Mouse (Mus musculus) layer of hippocampus, adult 2 months (tissue): Measurements from ENCODE around the gene Prkag2. TPM values are rescaled to one million over a fixed set of nuclear protein-coding genes. Genes with fewer than 3 reads are reported as not detected.
"Not testable (repeated sequence)": the region's sequence is repeated elsewhere in the genome, so short reads cannot be mapped to it uniquely, and the experiment has no call there.

Experiments used
- DNase-seq, 2 experiments: peaks; one replicate each; pipeline ENCODE4 v3.0.0; 2022; ENCODE audit warnings: low spot score in 2 of 2
- H3K27ac ChIP-seq: fragments of 200-600 bp; 2 replicates; pipeline ENCODE4 v1.8.1; 2022
- H3K4me3 ChIP-seq: fragments of 200-600 bp; 2 replicates; pipeline ENCODE4 v1.8.1; 2022; ENCODE audit warnings: mild to moderate bottlenecking
- CTCF ChIP-seq: fragments of 200-600 bp; conservative IDR thresholded peaks from 2 replicates; pipeline ENCODE4 v1.8.1; 2022; ENCODE audit warnings: antibody characterized with exemption, mild to moderate bottlenecking, moderate library complexity
- total RNA-seq, 2 experiments: library from RNA; stranded (reverse); gene quantifications; 2 replicates each; pipeline ENCODE4 v1.2.3; 2021

Gene Prkag2
- total RNA-seq, 2 experiments from 2014 or later: 177 to 193 TPM

DNA sequence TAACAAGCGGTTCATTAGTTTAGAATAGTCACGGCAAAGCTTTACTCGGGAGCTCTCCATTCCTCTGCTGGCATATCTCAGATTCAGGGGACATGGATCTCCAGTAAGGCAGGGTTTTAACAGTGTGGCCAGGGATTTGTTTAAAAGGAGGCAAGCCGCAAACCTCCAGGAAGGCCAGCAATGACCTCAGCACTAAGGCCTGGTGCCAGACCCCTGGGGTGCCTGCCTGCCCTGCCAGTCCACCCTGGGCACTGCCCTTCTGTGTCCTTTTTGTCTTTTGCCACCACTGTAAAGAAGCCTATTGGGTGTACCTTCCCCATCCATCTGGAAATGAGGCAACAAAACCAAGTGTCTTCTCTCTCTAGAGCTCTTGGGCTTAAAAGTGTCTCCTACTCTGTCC, 226.3 kb downstream of the Prkag2 start:
- Histone ChIP-seq H3K4me3 (no peak overlapping the region), H3K27ac (peak overlapping the region; percentile 54; the same call in 1 of the 2 replicates)
- DNase-seq: peak; percentile 32 to 44
- TF ChIP-seq CTCF: no peak

DNA sequence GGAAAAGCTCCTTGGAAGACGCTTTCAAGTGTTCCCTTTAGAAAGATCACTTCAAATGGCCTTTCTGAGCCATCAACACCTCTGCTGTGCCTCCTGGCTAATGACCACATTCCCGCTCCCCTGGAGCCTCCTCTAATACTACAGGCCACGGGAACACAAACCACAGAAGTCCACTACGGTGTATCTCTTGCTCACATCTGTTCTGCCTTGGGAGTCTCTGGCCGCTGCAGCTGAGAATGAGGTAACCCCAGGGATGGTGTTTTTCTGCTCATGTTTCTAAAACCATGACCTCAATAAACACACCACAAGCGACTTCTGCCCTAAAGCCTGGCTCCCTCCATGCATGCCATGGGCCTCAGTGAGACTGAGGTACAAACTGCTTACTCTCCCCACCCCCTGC, 227.2 kb downstream of the Prkag2 start:
- Histone ChIP-seq H3K27ac (no peak overlapping the region), H3K4me3 (no peak overlapping the region)
- DNase-seq: no peak
- no peak for TF ChIP-seq CTCF

DNA sequence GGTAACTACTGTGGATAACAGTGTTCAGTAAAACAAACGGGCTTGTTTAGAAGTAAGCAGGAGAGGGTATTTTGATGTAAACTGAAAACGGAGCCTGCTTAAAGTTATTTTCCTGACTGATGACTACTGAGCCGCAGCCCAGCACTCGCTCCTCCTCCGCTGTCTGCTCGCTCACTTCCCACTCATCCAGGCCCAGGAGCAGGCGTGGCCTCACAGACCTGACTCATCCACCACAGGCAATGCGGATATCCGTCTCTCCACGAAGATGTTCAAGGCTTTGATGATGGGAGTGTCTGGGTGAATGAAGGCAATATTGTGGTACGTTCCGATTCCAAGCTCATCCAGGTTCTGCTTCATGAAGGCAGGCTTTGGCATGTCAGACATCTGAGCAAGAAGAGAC, 229.2 kb downstream of the Prkag2 start:
- Histone ChIP-seq H3K4me3 (no peak overlapping the region), H3K27ac (peak overlapping the region; percentile 23; the same call in 1 of the 2 replicates)
- TF ChIP-seq CTCF: no peak
- DNase-seq: peak; percentile 59 to 72

DNA sequence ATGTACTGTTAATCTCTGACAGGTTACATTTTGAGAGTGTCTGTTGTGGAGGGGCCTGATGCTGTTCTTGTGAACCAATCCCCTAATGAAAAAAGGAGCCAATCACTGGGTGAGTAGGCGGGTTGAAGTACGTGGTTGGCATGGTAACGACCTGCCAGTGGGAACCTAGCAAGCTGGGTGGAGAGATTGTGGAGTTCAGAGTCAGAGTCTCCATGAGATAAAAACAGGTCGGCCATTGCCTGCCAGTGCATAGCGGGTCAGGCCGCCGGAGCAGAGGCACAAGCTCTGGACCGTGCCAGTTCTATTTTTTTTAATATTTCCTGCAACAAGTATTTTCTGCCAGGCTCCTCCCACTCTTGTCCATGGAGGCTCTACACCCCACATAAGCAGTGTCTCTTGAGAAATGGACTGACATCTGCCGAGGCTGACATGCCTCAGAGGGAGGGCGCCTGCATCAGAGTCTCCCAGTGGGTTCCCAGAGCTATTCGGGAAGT, 230.6 kb downstream of the Prkag2 start:
- H3K27ac ChIP-seq: peak overlapping the region; percentile 52
- TF ChIP-seq CTCF: no peak
- no peak overlapping the region for H3K4me3 ChIP-seq
- no peak for DNase-seq

DNA sequence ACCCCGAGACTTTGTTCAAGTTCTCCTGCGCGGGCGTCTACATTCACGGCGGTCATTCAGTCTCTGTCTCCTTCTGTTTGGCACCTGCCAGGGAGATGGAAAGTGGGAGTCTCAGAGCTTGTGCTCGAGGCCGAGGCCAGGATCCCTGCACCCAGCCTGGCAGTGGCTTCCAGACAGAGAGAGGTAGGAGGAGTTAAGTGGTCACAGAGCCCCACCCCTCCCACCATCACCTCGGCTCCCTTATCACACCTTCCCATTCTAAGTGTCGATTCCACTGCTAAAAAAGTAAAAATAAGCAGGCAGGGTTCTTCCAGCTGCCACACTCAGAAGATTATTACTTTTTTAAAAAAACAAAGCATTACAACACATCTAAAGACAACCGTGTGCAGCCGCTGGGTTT, 236.6 kb downstream of the Prkag2 start:
- no peak overlapping the region for H3K27ac ChIP-seq
- TF ChIP-seq CTCF: no peak
- no peak overlapping the region for H3K4me3 ChIP-seq
- no peak for DNase-seq

DNA sequence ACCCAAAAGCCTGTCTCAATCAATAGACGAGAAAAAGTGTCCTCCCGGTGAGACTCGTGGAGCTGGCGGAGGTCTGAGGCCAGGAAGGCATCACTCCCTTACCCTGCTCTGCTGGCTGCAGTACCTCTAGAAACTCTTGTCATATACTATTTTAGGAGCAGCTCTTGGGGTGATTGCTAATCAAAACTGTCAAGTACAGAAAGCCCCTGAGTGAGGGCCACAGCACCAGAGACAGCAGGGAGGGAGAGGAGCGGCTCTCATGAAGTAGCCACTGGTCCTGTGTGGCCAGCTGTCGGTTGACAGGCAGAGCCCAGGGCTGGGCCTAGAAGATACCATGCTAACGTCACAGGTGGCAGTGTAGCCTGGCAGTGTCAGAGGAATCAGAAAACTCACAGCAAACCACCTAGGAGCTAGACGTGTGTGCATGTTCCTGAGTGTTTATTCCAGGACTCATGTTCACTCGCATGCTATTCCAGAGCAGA, 239.0 kb downstream of the Prkag2 start:
- no peak for TF ChIP-seq CTCF
- Histone ChIP-seq H3K4me3 (no peak overlapping the region), H3K27ac (peak overlapping the region; percentile 82)
- no peak for DNase-seq

DNA sequence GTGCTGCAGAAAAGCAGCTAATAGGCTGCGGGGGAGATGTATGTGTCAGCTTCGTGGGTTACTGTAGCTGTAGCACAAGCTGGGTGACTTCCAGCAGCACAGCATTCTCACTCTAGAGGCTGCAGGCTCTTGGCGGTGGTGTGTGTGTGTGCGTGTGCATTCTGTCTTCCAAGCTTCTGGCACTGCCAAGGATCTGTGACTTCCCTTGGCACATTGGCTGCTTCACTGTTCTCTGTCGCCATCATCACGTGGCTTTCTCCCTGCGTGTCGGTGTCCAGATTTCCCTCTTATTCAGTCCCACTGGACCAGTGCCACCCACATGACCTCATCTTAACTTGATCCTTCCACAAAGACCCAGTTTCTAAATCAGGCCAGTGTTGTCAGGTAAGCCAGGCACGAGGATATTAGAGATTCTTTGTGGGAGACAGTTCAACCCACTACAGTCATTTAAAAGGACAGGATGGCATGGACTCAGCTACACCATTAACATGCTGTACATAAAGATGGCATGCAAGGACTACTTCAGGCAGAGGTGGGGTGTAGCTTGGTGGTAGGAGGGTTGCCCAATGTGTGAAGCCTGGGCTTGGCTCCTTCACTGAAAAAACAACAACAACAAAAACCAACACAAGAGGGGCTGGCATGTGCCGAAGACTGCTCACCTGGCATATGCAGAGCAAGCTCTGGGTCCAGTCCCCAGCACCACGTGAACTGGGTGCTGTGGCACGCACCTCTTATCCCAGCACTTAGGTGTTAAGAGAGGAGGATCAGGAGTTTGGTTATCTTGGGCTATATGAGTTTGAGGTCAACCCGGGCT, 239.6 kb downstream of the Prkag2 start:
- peak overlapping the region; percentile 82 for H3K27ac ChIP-seq

DNA sequence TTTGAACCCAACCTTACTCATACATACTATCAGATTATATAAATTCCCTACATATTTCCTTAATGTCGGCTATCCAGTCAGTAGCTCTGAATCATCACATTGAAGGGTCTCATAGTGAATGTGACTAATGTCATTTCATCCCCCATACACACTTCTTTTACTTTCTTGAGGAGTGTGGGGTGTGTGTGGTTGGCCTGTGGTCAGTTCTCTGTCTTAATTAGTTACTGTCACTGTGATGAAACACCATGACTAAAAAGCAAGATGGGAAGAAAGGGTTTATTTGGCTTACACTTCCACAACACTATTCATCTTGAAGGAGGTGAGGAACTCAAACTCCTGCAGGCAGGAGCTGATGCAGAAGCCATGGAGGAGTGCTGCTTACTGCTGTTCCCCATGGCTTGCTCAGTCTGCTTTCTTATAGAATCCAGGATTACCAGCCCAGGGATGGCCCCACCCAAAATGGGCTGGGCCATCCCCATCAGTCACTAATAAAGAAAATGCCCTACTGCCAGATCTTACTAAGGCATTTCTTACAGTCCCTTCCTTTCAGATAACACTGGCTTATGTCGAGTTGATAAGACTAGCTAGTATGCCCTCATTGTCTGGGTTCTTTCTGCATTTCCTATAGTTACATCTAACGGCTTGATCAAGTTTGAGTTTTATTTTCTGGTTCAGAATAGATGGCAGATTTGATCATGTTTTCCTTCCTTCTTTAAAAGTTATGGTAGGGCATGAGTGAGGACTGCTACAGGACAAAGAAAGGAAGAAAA, 240.5 kb downstream of the Prkag2 start:
- Histone ChIP-seq H3K4me3 (no peak overlapping the region), H3K27ac (peak overlapping the region; percentile 82)
- no peak for TF ChIP-seq CTCF
- DNase-seq: no peak

More for the DNA sequence above, 239.6 kb downstream of the Prkag2 start:
- no peak overlapping the region for H3K4me3 ChIP-seq
- TF ChIP-seq CTCF: no peak
- peak; percentile 60 to 83 for DNase-seq

DNA sequence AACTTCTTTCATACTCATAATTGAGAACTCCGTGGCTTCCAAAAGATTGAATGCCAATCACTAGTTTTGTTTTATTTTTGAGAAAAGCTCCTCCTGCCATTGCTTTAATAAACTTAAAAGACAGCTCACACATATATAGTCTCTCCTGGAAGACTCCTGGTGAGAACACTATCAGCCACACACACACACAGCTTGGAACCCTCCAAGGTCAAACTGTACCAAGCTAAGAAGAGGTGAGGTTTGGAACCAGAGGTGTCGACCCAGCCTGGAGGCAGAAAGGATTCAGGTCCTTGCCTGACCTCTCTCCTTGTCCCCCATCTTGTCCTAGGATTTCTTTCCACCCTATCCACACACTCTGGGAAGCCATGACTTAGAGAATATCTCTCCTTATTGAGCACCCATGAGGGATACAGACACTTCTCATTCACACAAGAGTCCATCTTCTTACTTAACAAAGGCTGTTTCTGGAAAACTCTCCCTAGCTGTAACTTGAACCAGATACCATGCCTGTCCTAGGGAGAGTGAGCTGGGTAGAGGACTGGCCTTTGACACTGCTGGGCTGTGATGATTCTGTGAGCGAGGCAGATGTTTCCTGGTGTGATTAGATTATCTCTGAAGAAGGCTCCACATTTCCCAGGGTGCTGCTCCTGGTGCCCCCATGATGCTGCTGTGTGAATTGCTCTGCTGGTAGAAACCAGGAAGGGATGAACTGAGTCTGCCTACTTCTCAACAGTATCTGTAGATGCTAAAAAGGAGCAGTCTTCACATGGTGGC, 245.4 kb downstream of the Prkag2 start:
- no peak overlapping the region for H3K27ac ChIP-seq
- DNase-seq: no peak
- no peak for TF ChIP-seq CTCF

DNA sequence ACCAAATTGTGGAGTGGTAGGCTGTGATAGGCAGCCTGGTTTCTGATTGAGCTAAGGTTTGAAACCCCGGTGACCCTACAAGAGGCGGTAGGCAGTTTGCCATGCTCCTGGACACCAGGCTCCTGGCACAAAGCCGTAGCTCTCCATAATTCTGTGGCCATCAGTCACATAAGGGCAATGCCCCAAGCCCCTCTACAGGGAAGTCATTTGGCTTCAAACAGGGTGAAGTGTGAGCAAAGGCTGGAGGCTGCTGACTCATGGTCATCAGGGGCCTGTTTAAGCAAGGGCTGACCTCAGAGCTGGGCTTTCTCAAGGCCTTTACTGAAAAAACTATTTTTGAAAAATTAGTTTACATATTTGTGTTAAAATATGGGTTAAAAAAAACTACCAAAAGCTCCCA, 246.2 kb downstream of the Prkag2 start:
- TF ChIP-seq CTCF: no peak
- Histone ChIP-seq H3K4me3 (no peak overlapping the region), H3K27ac (no peak overlapping the region)
- no peak for DNase-seq

More for the DNA sequence above, 245.4 kb downstream of the Prkag2 start:
- no peak overlapping the region for H3K4me3 ChIP-seq

DNA sequence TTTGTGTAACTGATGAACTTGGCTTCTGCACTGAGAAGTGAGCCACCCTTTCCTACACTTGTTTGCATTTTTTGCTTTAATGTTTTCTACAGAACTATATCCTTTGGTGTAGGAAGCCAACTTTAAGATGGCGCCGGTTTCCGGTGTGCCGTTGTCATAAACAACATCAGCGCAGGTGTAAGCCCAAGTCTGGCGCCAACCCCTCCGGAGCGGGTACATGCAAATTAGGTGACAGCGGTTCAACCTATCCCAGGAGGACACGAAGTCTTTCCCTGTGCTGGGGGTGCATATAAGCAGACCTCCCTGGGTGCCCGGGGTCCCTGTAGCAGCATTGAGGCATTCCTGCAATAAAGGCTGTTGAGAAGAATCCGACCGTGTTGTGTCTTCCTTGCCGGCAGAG, 252.2 kb downstream of the Prkag2 start:
- not testable (repeated sequence) for H3K27ac ChIP-seq, H3K4me3 ChIP-seq, DNase-seq

DNA sequence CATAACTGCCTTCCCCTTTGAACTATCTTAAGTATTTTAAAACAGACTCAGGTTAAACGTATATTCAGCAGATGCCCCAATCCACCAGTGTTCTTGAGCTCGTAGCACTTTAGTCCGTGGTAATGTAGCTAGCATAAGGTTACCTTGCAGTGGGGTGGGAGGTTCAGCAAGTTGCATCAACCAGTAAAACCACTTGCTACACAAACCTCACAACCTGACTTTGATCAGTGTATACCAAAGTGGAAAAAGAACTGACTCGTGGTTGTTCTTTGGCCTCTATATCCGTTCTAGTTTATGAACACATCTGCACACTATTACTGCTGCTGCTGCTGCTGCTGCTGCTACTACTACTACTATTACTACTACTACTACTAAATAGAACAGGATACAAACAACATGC, 256.6 kb downstream of the Prkag2 start:
- TF ChIP-seq CTCF: no peak
- H3K4me3 ChIP-seq: no peak overlapping the region
- no peak for DNase-seq
- peak overlapping the region; percentile 100 for H3K27ac ChIP-seq
